Mouse (Mus musculus) brain, adult 2 months (tissue): ENCODE measurements around the gene Tspyl2.
"Not testable (repeated sequence)": the region's sequence is repeated elsewhere in the genome, so short reads cannot be mapped to it uniquely, and the experiment has no call there.

Source experiments
- DNase-seq: peaks from one replicate; pipeline ENCODE4 v3.0.0; 2011; ENCODE audit warnings: low read depth, low spot score

Gene Tspyl2

GRCm38 (mm10) chrX:152342358-152342901 lies at the start of gene Tspyl2:
Tspyl2 (minus strand) TSS chrX:152342425.
- peak; percentile 99 for DNase-seq

GRCm38 (mm10) chrX:152368397-152369273 lies 26.4 kb upstream of the Tspyl2 start, which contains the start of gene Gpr173:
Gpr173 (minus strand) TSS chrX:152368704.
- DNase-seq = peak; percentile 89

- peak; percentile 39 for DNase-seq
Observed at GRCm38 (mm10) chrX:152368054-152368396, 25.8 kb upstream of the Tspyl2 start.

GRCm38 (mm10) chrX:152366418-152366817 lies 24.2 kb upstream of the Tspyl2 start:
- DNase-seq = peak; percentile 94

- DNase-seq = peak; percentile 74
Observed at GRCm38 (mm10) chrX:152352553-152353153, 10.4 kb upstream of the Tspyl2 start.

- DNase-seq = peak; percentile 81
Observed at GRCm38 (mm10) chrX:152347041-152347440, 4.8 kb upstream of the Tspyl2 start.

GRCm38 (mm10) chrX:152346587-152346986 lies 4.4 kb upstream of the Tspyl2 start:
- DNase-seq = peak; percentile 70

GRCm38 (mm10) chrX:152342903-152343302 lies 678 bp upstream of the Tspyl2 start:
- DNase-seq = no peak

GRCm38 (mm10) chrX:152341496-152341895 lies 729 bp downstream of the Tspyl2 start:
- DNase-seq = peak; percentile 63

GRCm38 (mm10) chrX:152336546-152337332 lies 5.5 kb downstream of the Tspyl2 start:
- DNase-seq = peak; percentile 98

GRCm38 (mm10) chrX:152336123-152336522 lies 6.1 kb downstream of the Tspyl2 start:
- DNase-seq = not testable (repeated sequence)

- DNase-seq = not testable (repeated sequence)
Observed at GRCm38 (mm10) chrX:152329400-152329799, 12.8 kb downstream of the Tspyl2 start.

- no peak for DNase-seq
Observed at GRCm38 (mm10) chrX:152327689-152328052, 14.6 kb downstream of the Tspyl2 start.

GRCm38 (mm10) chrX:152326996-152327688 lies 15.1 kb downstream of the Tspyl2 start, which contains the start of gene Kantr:
Kantr (minus strand) TSS chrX:152327495.
- DNase-seq = peak; percentile 98

GRCm38 (mm10) chrX:152323584-152323983 lies 18.6 kb downstream of the Tspyl2 start:
- DNase-seq = no peak

GRCm38 (mm10) chrX:152322776-152323175 lies 19.4 kb downstream of the Tspyl2 start:
- no peak for DNase-seq

GRCm38 (mm10) chrX:152320535-152320934 lies 21.7 kb downstream of the Tspyl2 start:
- no peak for DNase-seq

- peak; percentile 45 for DNase-seq
Observed at GRCm38 (mm10) chrX:152307942-152308341, 34.3 kb downstream of the Tspyl2 start.

- no peak for DNase-seq
Observed at GRCm38 (mm10) chrX:152307371-152307770, 34.9 kb downstream of the Tspyl2 start.

GRCm38 (mm10) chrX:152306224-152306623 lies 36.0 kb downstream of the Tspyl2 start:
- no peak for DNase-seq

- not testable (repeated sequence) for DNase-seq
Observed at GRCm38 (mm10) chrX:152287026-152287425, 55.2 kb downstream of the Tspyl2 start.
